Mouse (Mus musculus): ENCODE measurements around the gene Sept9.
A peak's percentile ranks its signal among the peaks of the same experiment; 100 is the strongest.

Gene Sept9

GRCm38 (mm10) chr11:117347256-117347655 is 147.8 kb downstream of the Sept9 start:
- DNase-seq (ENCODE audit: low spot score): no peak

- DNase-seq (ENCODE audit: low spot score): no peak
Observed at GRCm38 (mm10) chr11:117348429-117349103, 149.1 kb downstream of the Sept9 start.

- DNase-seq (ENCODE audit: low spot score): no peak
Observed at GRCm38 (mm10) chr11:117349429-117350363, 150.2 kb downstream of the Sept9 start.

- DNase-seq (ENCODE audit: low spot score): no peak
Observed at GRCm38 (mm10) chr11:117350462-117351222, 151.2 kb downstream of the Sept9 start.

- no peak for DNase-seq (ENCODE audit: low spot score)
Observed at GRCm38 (mm10) chr11:117353126-117353525, 153.7 kb downstream of the Sept9 start.

- no peak for DNase-seq (ENCODE audit: low spot score)
Observed at GRCm38 (mm10) chr11:117354107-117354506, 154.6 kb downstream of the Sept9 start.

GRCm38 (mm10) chr11:117356937-117357336 is 157.5 kb downstream of the Sept9 start:
- DNase-seq (ENCODE audit: low spot score): no peak

- peak; percentile 94 for DNase-seq (ENCODE audit: low spot score)
Observed at GRCm38 (mm10) chr11:117357916-117358639, 158.6 kb downstream of the Sept9 start.

- DNase-seq (ENCODE audit: low spot score): no peak
Observed at GRCm38 (mm10) chr11:117359161-117359560, 159.7 kb downstream of the Sept9 start.

GRCm38 (mm10) chr11:117359870-117360269 is 160.4 kb downstream of the Sept9 start:
- peak; percentile 68 for DNase-seq (ENCODE audit: low spot score)

GRCm38 (mm10) chr11:117360561-117360960 is 161.1 kb downstream of the Sept9 start:
- DNase-seq (ENCODE audit: low spot score): no peak

GRCm38 (mm10) chr11:117362307-117362706 is 162.8 kb downstream of the Sept9 start:
- DNase-seq (ENCODE audit: low spot score): no peak

- DNase-seq (ENCODE audit: low spot score): no peak
Observed at GRCm38 (mm10) chr11:117363918-117364317, 164.5 kb downstream of the Sept9 start.

- no peak for DNase-seq (ENCODE audit: low spot score)
Observed at GRCm38 (mm10) chr11:117366426-117366825, 167.0 kb downstream of the Sept9 start.

- DNase-seq (ENCODE audit: low spot score): no peak
Observed at GRCm38 (mm10) chr11:117366861-117367357, 167.4 kb downstream of the Sept9 start.

- DNase-seq (ENCODE audit: low spot score): no peak
Observed at GRCm38 (mm10) chr11:117367937-117368336, 168.5 kb downstream of the Sept9 start.

GRCm38 (mm10) chr11:117369347-117369746 is 169.9 kb downstream of the Sept9 start:
- no peak for DNase-seq (ENCODE audit: low spot score)

GRCm38 (mm10) chr11:117370262-117370850 is 170.9 kb downstream of the Sept9 start:
- DNase-seq (ENCODE audit: low spot score): no peak

GRCm38 (mm10) chr11:117372537-117372936 is 173.1 kb downstream of the Sept9 start:
- DNase-seq (ENCODE audit: low spot score): no peak

GRCm38 (mm10) chr11:117373195-117373594 is 173.7 kb downstream of the Sept9 start:
- no peak for DNase-seq (ENCODE audit: low spot score)

- DNase-seq (ENCODE audit: low spot score): no peak
Observed at GRCm38 (mm10) chr11:117373870-117374269, 174.4 kb downstream of the Sept9 start.
